Mouse (Mus musculus) G1E (cell line): ENCODE data around the gene Gys2. TPM values are rescaled to one million over a fixed set of nuclear protein-coding genes. Genes with fewer than 3 reads are reported as not detected.

Experiments used
- ATAC-seq: 2 replicates; pipeline ENCODE4 v1.8.0; 2016; ENCODE audit warnings: mild to moderate bottlenecking; ENCODE audit not compliant: insufficient number of reproducible peaks, poor library complexity, low FRiP score, severe bottlenecking; ENCODE audit errors: extremely low read depth
- DNase-seq: peaks from one replicate; pipeline ENCODE4 v3.0.0; 2012; ENCODE audit warnings: low spot score
- H3K27me3 ChIP-seq: 2 replicates; pipeline ENCODE4 v1.6.1; 2012; ENCODE audit warnings: mild to moderate bottlenecking, low read length, inconsistent platforms; ENCODE audit not compliant: insufficient read depth
- H3K36me3 ChIP-seq: replicated peaks from 2 replicates; pipeline ENCODE3; 2012; ENCODE audit warnings: mild to moderate bottlenecking, inconsistent platforms
- H3K4me1 ChIP-seq: 2 replicates; pipeline ENCODE4 v1.6.1; 2012; ENCODE audit warnings: low read depth, low read length, inconsistent platforms, mixed read lengths; ENCODE audit not compliant: insufficient read depth
- H3K4me3 ChIP-seq: 2 replicates; pipeline ENCODE4 v1.5.1; 2012; ENCODE audit warnings: low read depth, mild to moderate bottlenecking, inconsistent platforms, low read length, moderate library complexity, mixed read lengths
- H3K9me3 ChIP-seq: replicated peaks from 2 replicates; pipeline ENCODE4 v1.6.1; 2012; ENCODE audit warnings: inconsistent platforms
- CTCF ChIP-seq: IDR thresholded peaks from 2 replicates; pipeline ENCODE4 v1.5.1; 2012; ENCODE audit warnings: low read depth, low read length, inconsistent platforms, mixed read lengths
- GATA1 ChIP-seq: IDR thresholded peaks from 2 replicates; pipeline ENCODE4 v1.6.1; 2012; ENCODE audit warnings: borderline replicate concordance, low read length, inconsistent platforms, mixed read lengths
- GATA2 ChIP-seq: IDR thresholded peaks from 2 replicates; pipeline ENCODE4 v1.6.1; 2012; ENCODE audit warnings: low read depth, low read length, inconsistent platforms, borderline replicate concordance
- POLR2AphosphoS5 ChIP-seq: IDR thresholded peaks from 2 replicates; pipeline ENCODE4 v1.6.1; 2012; ENCODE audit warnings: low read depth, low read length, inconsistent platforms; ENCODE audit not compliant: insufficient replicate concordance
- TAL1 ChIP-seq: conservative IDR thresholded peaks from 2 replicates; pipeline ENCODE4 v1.6.1; 2012; ENCODE audit warnings: low read depth, low read length, inconsistent platforms, mixed read lengths
- polyA plus RNA-seq: library from polyadenylated mRNA; stranded (reverse); fragments of >175 nt; gene quantifications from 2 replicates; pipeline ENCODE4 v1.2.3, GENCODE M21; 2012
- total RNA-seq, 2 experiments: library from RNA; stranded (forward) in 1 of 2; stranded (reverse) in 1 of 2; fragments of 200-1000 nt in 1 of 2; fragments of >200 nt in 1 of 2; fragmentation: Nextera tagmentation in 1 of 2; gene quantifications; 2 replicates each; pipeline ENCODE4 v1.2.3; 2014 to 2017

Gys2 gene
- total and polyA plus RNA-seq, 3 experiments = not detected

- no peaks in the 10 kb centered on the region for H3K9me3 ChIP-seq
- ATAC-seq (no peak), DNase-seq (no peak)
- TF ChIP-seq POLR2AphosphoS5 (no peak), GATA1 (no peak), GATA2 (no peak)
- no peak overlapping the region for H3K4me3 ChIP-seq
- no peaks in the 10 kb centered on the region for H3K36me3 ChIP-seq
- H3K27me3 ChIP-seq = no peaks in the 10 kb centered on the region
- H3K4me1 ChIP-seq = no peaks in the 10 kb centered on the region
Measured at GRCm38 (mm10) chr6:142424976-142425375, 47.9 kb downstream of the Gys2 start.

- DNase-seq (no peak), ATAC-seq (no peak)
- H3K4me1 ChIP-seq = no peaks in the 10 kb centered on the region
- H3K9me3 ChIP-seq = no peaks in the 10 kb centered on the region
- no peak overlapping the region for H3K4me3 ChIP-seq
- no peaks in the 10 kb centered on the region for H3K36me3 ChIP-seq
- H3K27me3 ChIP-seq = peaks cover 35% of the 10 kb centered on the region
- TF ChIP-seq POLR2AphosphoS5 (no peak), GATA1 (no peak), TAL1 (no peak)
Measured at GRCm38 (mm10) chr6:142414597-142414996, 58.3 kb downstream of the Gys2 start.

DNA sequence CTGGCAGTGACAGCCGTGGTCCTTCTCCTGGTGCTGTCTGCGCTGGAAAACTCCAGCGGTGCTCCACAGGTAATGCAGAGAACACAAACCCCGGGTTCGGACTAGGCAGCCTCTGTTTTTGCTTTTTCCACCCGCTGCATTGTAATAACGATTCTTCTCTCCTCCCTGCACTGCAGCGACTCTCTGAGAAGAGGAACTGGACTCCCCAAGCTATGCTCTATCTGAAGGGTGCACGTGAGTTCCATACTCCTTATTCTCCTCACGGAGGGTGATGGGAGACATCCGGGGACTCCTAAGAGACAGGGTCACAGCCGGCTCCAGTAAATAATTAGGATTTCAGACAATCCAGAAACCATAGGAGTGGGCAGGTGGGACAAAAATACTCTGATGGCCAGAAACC is 59.1 kb downstream of the Gys2 start:
- TF ChIP-seq POLR2AphosphoS5 = no peak
- TF ChIP-seq CTCF = no peak
- TF ChIP-seq GATA1 = no peak
- no peak for TF ChIP-seq TAL1
- no peak for TF ChIP-seq GATA2
- Histone ChIP-seq H3K9me3 (no peaks in the 10 kb centered on the region), H3K4me3 (no peak overlapping the region), H3K27me3 (peaks cover 35% of the 10 kb centered on the region), H3K4me1 (no peaks in the 10 kb centered on the region), H3K36me3 (no peaks in the 10 kb centered on the region)
- DNase-seq = no peak
- no peak for ATAC-seq

DNA sequence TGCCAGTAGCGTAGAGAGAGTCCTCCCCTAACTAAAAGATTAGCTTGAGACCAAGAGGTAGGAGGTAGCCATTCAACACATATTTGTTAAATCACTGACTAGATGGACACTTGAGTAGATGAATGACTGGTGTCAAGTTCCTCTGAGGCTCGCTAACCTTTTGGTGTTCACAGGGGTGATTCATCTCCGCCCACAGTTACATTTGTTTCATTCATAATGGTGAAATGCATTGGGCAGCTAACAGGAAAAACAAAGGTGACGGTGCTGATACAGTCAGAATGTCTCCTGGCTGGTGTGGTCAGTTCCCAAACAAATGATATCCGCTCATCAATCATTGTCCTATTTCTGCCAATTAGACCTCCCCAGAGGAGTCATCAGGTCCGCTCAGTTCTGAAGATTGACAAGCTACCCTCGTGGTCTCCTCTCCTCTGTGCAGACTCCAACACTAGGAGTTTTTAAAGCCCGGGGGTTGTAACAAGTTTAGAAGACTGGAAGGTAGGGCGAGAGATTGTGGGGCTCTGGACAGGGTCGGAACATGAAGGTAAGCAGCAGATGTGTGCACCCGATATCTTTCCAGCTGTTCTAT is 59.9 kb downstream of the Gys2 start, which contains the start of gene Spx:
Spx (plus strand) TSS at position 536 of the 586 bp plus-strand sequence.
- no peak for TF ChIP-seq TAL1
- TF ChIP-seq GATA1 = no peak
- TF ChIP-seq CTCF = no peak
- TF ChIP-seq GATA2 = no peak
- no peak for TF ChIP-seq POLR2AphosphoS5
- ATAC-seq (no peak), DNase-seq (no peak)
- peaks cover 35% of the 10 kb centered on the region for H3K27me3 ChIP-seq
- H3K4me3 ChIP-seq = no peak within 1 kb of the TSS
- H3K36me3 ChIP-seq = no peaks in the 10 kb centered on the region
- 0 out of 2 replicates have a peak, but pooled peaks cover 5% of the 10 kb centered on the region for H3K4me1 ChIP-seq
- H3K9me3 ChIP-seq = no peaks in the 10 kb centered on the region

DNA sequence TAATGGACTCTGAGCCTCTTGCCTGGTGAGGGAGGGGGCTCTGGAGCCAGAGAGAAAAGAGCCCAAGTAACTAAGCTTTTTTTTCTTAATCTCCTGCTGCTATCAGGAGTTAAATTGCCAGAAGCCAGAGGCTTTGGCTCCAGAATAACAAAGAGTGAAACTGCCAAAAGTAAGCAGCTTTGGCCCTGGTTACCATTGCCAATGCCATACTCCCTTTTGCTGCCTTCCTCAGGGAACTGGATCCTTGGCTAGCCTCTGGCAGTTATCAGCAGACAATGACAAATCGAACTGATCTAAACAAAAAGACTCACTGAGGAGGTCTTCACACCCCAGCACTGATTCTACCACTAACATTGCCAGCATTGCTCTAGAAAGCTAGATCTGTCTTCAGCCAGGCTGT is 61.8 kb downstream of the Gys2 start:
- Histone ChIP-seq H3K27me3 (peaks cover 37% of the 10 kb centered on the region), H3K36me3 (no peaks in the 10 kb centered on the region), H3K4me3 (no peak overlapping the region), H3K9me3 (no peaks in the 10 kb centered on the region), H3K4me1 (peaks cover 5% of the 10 kb centered on the region; the same call in 1 of the 2 replicates)
- TF ChIP-seq TAL1 (no peak), CTCF (no peak), GATA1 (no peak), POLR2AphosphoS5 (no peak), GATA2 (no peak)
- no peak for DNase-seq
- ATAC-seq = no peak

GRCm38 (mm10) chr6:142395756-142396155 is 77.2 kb downstream of the Gys2 start:
- no peak for ATAC-seq

More at GRCm38 (mm10) chr6:142395756-142396155, 77.2 kb downstream of the Gys2 start:
- Histone ChIP-seq H3K9me3 (no peaks in the 10 kb centered on the region), H3K4me3 (no peak overlapping the region), H3K27me3 (no peaks in the 10 kb centered on the region), H3K4me1 (no peaks in the 10 kb centered on the region; the same call in 1 of the 2 replicates), H3K36me3 (peaks cover 63% of the 10 kb centered on the region)
- no peak for DNase-seq
- TF ChIP-seq CTCF (no peak), GATA1 (no peak), GATA2 (no peak), POLR2AphosphoS5 (no peak), TAL1 (no peak)
